Mouse (Mus musculus) stomach, embryonic 15.5 days (tissue): Measurements from ENCODE around the gene Nudt3. TPM values are rescaled to one million over a fixed set of nuclear protein-coding genes. Genes with fewer than 3 reads are reported as not detected.

ENCODE experiments used
- polyA plus RNA-seq: library from polyadenylated mRNA; unstranded; fragments of >200 nt; fragmentation: Nextera tagmentation; extraction: Ambion mirVana; gene quantifications from 2 replicates; pipeline ENCODE4 v1.2.1, GENCODE M21; 2015

Gene Nudt3
- polyA plus RNA-seq, 1 experiment from 2014 or later, result 79.3 TPM

Other genes starting within 250 kb of the Nudt3 start
- 0.15 and 0.35 TPM in 2 replicates for gene Grm4, start 102.1 kb downstream of the Nudt3 start, polyA plus RNA-seq
- 193 and 215 TPM in 2 replicates for gene Hmga1, start 67.0 kb downstream of the Nudt3 start, polyA plus RNA-seq
- 23.6 and 33.1 TPM in 2 replicates for gene AI413582, start 57.7 kb downstream of the Nudt3 start, polyA plus RNA-seq
- not detected in 2 replicates for gene RPS10-NUDT3, start 11.7 kb upstream of the Nudt3 start, polyA plus RNA-seq
- gene Rps10, start 13.2 kb upstream of the Nudt3 start, polyA plus RNA-seq, result 933 and 955 TPM in 2 replicates
- gene Pacsin1, start 32.0 kb upstream of the Nudt3 start, polyA plus RNA-seq, result 1.9 TPM in 2 replicates
- gene Spdef, start 105.5 kb upstream of the Nudt3 start, polyA plus RNA-seq, result 18.9 and 22.8 TPM in 2 replicates
- gene D17Wsu92e, start 197.2 kb upstream of the Nudt3 start, polyA plus RNA-seq, result 20.0 and 23.1 TPM in 2 replicates
- gene Snrpc, start 214.7 kb upstream of the Nudt3 start, polyA plus RNA-seq, result 247 and 276 TPM in 2 replicates
- 3.8 and 5.3 TPM in 2 replicates for gene Uhrf1bp1, start 232.9 kb upstream of the Nudt3 start, polyA plus RNA-seq